Mouse (Mus musculus): Measurements from ENCODE around the gene Gm28043.

GRCm38 (mm10) chr17:29637895-29638294 lies 23.2 kb downstream of the Gm28043 start:
- TF ChIP-seq CTCF (IDR thresholded peaks at IDR 0.05; ENCODE audit: low read depth) (no peak), EP300 (optimal IDR thresholded peaks at IDR 0.05) (no peak)

All from stomach, postnatal 0 days (tissue).